Mouse (Mus musculus): ENCODE data around the gene Clta.

Gene Clta

GRCm38 (mm10) chr4:43980846-43981245 lies 23.4 kb upstream of the Clta start:
- no peak for DNase-seq

GRCm38 (mm10) chr4:43981251-43981650 lies 23.0 kb upstream of the Clta start:
- DNase-seq: no peak

DNA sequence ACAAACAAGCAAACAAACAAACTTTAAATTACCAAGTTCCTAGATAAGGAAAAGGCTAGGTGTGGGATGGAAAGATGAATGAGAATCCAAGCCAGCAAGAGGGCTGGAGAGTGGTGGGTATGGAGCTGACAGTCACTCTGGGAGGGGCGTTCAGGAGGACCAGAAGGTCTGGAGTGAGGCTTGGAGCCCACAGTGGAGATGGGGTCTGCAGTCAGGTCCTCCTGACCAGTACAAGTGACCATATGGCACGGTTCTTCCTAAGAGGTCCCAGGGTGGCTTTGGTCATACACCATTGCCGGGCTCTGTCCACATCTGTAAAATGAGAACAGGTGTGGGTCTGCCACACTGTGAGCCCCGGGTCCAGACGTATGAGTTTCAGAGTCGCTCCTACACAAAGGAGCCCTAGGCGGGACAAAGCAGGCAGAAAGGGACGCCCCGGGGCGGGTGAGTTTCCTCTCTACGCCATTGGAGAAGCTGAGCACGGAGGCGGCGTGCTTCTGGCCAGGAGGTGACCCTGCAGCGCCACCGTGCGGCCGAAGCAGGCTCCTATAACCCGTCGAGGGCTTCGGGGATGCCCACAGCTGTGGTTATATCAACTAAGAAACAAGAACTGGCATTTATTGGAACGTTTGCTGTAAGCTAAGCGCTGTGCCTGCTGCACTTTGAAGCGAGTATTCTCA lies 22.1 kb upstream of the Clta start:
- DNase-seq: peak; percentile 96

GRCm38 (mm10) chr4:43983181-43983580 lies 21.1 kb upstream of the Clta start, which contains the start of gene Ccin:
Gene Ccin, plus strand, starts transcription at chr4:43983483.
- DNase-seq: no peak

- DNase-seq: no peak
These were observed 20.5 kb upstream of the Clta start for GRCm38 (mm10) chr4:43983756-43984155.

GRCm38 (mm10) chr4:43984326-43984725 lies 19.9 kb upstream of the Clta start:
- DNase-seq: no peak

DNA sequence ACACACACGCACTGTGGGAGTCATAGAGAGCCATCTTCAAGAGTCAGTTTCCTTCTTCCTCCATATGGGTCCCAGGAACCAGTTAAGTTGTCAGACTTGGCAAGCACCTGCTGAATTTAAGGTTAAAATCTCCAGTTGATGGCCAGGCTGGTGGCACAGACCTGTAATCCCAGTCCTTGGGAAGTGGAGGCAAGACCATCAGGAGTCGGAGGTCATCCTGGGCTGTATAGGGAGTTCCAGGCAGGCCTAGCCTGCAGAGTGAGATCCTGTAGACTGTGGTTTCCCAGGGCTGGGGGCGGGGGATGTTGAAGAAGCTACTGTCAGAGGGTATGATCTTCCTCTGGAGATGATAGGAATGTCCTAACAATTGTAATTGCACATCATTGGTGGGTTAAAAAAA lies 15.3 kb upstream of the Clta start:
- no peak for DNase-seq

DNA sequence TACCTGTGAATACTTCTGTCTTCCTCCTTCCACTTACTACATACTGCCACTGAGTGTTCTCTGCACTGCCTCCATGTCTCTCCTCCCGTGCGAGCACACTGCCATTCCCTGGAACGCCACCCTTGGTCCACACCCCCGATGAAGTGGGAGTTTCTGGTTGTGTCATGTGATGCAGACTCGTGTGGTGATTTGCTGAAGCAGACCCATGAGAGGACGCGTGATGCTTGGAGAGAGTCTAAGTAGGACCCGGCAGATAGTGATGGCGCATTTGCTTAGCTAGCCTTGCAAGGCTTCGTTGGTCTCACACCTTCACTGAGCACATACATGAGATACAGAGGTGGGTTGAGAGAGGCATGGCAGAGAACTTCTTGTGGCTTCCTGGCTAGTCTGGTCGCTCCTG lies 11.2 kb upstream of the Clta start:
- no peak for DNase-seq

DNA sequence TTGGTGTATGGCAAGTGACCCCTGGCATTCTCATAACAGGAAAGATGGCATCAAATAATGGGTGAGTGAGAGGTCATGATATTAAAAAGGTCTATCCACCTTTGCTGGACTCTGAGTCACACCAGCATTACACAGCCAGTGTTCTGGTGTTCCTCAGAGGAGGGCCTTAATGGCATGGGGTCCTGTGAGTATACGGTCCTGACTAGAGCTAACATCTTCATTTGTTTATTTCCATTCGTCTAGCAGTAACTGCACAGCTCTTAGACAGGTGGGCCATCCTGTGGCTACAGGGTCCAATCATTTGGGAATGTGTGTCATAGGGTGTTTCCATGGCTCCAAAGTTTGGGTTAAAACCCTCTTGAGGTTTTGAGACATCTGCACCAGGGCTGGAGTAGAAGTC lies 9.9 kb upstream of the Clta start:
- DNase-seq: no peak

DNA sequence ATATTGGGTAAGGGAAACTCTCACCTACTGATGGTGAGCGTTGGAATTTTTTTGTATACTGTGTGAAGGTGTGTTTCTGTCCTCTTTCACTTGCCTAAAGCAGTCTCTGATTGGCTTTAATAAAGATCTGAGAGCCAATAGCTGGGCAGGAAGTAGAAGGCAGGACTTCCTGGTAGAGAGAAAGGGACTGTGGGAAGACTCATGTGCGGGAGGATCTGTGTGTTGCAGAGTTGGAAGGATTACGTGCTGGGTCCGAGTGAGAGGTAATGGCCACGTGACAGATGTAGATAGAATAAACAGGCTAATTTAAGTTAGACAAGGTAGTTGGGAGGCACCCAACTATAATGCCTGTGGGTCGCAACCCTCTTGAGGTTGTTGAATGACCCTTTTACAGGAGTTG lies 630 bp upstream of the Clta start:
- no peak for DNase-seq

DNA sequence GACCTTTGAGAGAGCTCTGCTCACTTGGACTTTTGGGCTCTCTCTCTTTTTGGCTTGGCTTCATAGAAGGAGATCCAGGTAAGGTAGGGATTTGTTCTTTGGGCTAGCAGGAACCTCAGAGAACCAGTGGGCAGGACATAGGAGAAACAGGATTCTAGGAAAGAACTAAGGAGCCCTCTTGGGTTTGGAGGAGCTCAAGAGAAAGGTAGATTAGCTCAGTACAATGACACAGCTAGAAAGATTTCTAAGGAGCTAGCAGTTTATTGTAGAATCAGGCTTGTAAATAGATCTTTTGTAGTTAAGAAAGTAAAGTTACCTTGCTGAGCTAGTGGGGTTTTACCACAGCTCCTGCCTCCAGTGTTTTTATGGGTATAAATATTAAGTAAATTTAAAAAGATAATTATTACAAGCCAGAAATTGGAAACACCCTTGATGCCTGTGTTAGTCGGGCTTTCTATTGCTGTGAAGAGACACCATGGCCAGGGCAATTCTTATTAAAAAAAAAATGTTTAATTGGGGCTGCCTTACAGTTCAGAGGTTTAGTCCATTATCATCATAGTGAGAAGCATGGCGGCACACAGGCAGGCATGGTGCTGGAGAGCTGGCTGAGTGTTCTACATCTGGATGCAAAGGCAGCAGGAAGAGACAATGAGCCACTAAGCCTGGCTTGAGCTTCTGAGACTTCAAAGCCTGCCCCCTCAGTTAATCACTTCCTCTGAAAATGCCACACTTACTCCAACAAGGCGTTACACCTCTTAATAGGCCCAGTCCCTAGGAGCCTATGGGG lies 564 bp downstream of the Clta start:
- no peak for DNase-seq

- no peak for DNase-seq
These were observed 5.9 kb downstream of the Clta start for GRCm38 (mm10) chr4:44010176-44010575.

DNA sequence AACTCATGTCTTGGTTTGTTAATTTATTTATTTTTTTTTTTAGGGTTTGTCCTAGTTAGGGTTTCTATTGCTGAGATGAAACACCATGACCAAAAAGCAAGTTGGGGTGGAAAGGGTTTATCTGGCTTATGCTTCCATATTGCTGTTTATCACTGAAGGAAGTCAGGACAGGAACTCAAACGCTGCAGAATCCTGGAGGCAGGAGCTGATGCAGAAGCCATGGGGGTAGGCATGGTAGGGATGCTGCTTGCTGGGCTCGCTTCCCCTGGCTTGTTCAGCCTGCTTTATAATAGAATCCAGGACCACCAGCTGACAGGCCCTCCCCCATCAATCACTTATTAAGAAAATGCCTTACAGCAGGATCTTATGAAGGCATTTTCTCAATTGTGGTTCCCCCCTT lies 6.6 kb downstream of the Clta start:
- DNase-seq: no peak

- DNase-seq: no peak
These were observed 7.5 kb downstream of the Clta start for GRCm38 (mm10) chr4:44011799-44012198.

DNA sequence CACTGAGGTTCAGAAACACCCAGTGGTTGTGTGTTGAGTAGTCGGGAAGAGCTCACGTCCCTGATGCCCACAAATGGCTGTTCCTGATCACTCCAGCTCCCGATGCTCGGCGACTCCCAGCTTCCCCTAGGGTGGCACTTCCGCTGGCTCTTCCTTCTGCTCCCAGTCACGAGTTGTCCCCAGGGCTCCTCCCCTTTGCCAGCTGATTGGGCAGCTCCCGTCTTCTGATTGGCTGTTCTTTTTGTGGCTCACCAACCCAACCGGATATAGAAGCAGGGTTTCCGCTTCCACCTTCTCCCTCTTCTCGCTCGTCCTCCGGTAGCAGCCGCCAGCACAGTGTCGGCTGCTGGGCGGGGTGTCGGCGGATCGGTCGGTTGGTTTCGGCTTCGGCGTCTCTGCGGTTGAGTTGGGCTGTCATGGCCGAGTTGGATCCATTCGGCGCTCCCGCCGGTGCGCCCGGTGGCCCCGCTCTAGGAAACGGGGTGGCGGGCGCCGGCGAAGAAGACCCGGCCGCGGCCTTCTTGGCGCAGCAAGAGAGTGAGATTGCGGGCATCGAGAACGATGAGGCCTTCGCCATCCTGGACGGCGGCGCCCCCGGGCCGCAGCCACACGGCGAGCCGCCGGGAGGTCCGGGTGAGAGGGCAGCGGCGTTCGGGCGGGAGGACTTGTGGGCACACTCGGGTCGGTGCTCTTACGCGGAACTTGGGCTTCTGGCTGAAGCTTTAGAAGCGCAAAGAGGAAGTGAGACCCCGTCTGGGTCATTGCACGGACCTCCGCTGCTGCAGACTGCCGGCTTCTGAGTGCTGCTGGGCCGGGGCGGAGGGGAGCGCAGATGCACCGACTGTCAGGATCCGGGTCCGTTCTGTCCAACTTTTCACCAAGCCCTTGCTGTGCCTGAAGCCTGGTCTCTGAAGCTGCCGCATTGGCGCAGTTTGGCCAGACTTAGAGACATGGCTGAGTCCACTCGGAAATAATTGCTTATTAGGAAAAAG lies 8.4 kb downstream of the Clta start:
- peak; percentile 95 for DNase-seq

GRCm38 (mm10) chr4:44013391-44014070 lies 9.3 kb downstream of the Clta start:
- DNase-seq: no peak

DNA sequence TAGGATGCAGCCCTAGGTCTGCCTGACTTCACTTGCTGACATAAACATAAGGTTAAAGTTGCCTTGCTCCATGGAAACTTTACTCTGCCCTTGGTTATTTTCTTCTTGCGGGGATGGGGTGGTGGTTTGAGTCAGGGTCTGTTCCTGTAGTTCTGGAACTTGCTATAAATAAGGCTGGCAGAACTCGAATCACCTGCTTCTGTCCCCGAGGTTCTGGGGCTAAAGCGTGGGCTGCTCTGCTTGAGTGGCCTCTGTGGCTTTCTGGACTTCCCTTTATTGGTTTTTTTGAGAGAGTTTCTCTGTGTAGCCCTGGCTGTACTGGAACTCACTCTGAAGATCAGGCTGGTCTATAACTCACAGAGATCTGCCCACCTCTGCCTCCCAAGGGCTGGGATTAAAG lies 11.8 kb downstream of the Clta start:
- DNase-seq: no peak

- no peak for DNase-seq
These were observed 12.5 kb downstream of the Clta start for GRCm38 (mm10) chr4:44016791-44017190.

DNA sequence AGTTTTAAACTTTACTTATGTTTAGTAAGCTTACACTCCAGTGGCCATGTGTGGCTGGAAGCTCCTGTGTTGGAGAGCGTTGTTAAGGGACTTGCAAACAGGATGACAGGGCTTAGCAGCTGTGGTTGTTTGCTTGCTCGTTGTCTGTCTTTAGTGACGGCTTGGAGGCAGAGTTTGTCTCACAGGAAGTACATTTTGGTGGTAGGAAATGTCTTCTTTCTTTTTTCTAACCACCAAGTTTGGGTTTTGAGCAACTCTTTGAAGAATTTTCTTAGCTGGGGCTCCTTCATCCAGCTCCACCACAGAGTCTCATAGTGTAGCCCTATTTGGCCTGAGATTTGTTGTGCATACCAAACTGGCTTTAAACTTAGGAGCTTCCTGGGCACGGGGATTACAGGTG lies 18.1 kb downstream of the Clta start:
- no peak for DNase-seq

GRCm38 (mm10) chr4:44022766-44023165 lies 18.5 kb downstream of the Clta start:
- no peak for DNase-seq

DNA sequence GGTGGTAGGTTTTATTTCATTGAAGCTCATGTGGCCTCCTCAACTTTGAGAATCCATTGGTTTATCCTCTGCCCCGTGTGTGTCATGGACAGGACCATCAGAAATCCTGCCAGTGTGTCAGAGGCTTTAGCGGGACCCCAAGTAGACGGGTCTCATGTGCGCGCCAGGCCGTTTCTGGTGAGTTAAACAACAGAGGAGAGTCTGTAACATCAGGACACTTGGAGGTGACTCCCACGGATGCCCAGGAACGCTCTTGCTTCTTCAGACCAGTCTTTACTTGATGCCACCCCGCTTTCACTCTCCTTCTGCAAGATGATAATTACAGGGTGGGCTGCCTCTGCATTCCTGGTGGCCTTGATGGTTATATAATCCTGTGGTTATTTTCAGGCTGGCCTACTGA lies 19.4 kb downstream of the Clta start:
- no peak for DNase-seq

GRCm38 (mm10) chr4:44024241-44024640 lies 20.0 kb downstream of the Clta start:
- no peak for DNase-seq

GRCm38 (mm10) chr4:44025570-44025969 lies 21.3 kb downstream of the Clta start:
- no peak for DNase-seq
